ENCODE assay signal across 10 mouse cellular contexts in genomic region chr14:32482061-32482460, GRCm38 (mm10). TPM values are rescaled to one million over a fixed set of nuclear protein-coding genes. Genes with fewer than 3 reads are reported as not detected.
A peak's percentile ranks its signal among the peaks of the same experiment; 100 is the strongest.
DNase-seq lines count a peak whose midpoint lies in the region; ATAC-seq and TF ChIP-seq lines count a peak whose summit lies in the region.
"Had no signal": no experiment of that assay in that cellular context is flagged by ENCODE, and none has a peak within 500 bp of the region (broad histone marks: within the 10 kb centered on the region; RNA-seq: fewer than 3 reads in every experiment).

No protein-coding gene starts in this region.

- POLR2A ChIA-PET in Patski (lab: Charles Lee) = no interaction called here

- no peaks in the 10 kb centered on the region for H3K4me1 ChIP-seq in heart, postnatal 0 days (ENCODE audit: control insufficient read depth, insufficient read depth)
- no peaks in the 10 kb centered on the region for H3K4me1 ChIP-seq in heart, embryonic 11.5 days (ENCODE audit: control insufficient read depth, insufficient read depth, low read length)
- H3K4me1 ChIP-seq in forebrain, postnatal 0 days (ENCODE audit: insufficient read depth) = no peaks in the 10 kb centered on the region
- no peaks in the 10 kb centered on the region for H3K4me1 ChIP-seq in stomach, postnatal 0 days (replicated peaks; ENCODE audit: control insufficient read depth, insufficient read depth)
- H3K4me1 ChIP-seq: embryonic facial prominence, embryonic 13.5 days had no signal

- H3K27ac ChIP-seq in heart, postnatal 0 days (ENCODE audit: low read depth) = no peak overlapping the region
- H3K27ac ChIP-seq in heart, embryonic 11.5 days (ENCODE audit: low read depth, low read length) = no peak overlapping the region
- no peak overlapping the region for H3K27ac ChIP-seq in forebrain, postnatal 0 days (ENCODE audit: low read depth, low read length)
- no peak overlapping the region for H3K27ac ChIP-seq in stomach, postnatal 0 days (replicated peaks)
- H3K27ac ChIP-seq: embryonic facial prominence, embryonic 13.5 days had no signal

- in situ Hi-C loops in Patski (cut with MboI; ENCODE audit: low pct_unique_long_range_greater_than_20kb) = loop anchor here (25.0 kb wide), 1 partner anchor 370 kb away; no protein-coding TSS in a partner anchor

- H3K4me2 ChIP-seq in heart, postnatal 0 days (ENCODE audit: low read depth, low read length) = no peak overlapping the region
- no peak overlapping the region for H3K4me2 ChIP-seq in heart, embryonic 11.5 days
- H3K4me2 ChIP-seq in forebrain, postnatal 0 days (ENCODE audit: low read depth) = no peak overlapping the region
- H3K4me2 ChIP-seq in stomach, postnatal 0 days (replicated peaks; ENCODE audit: low read depth) = no peak overlapping the region
- H3K4me2 ChIP-seq: embryonic facial prominence, embryonic 13.5 days had no signal

- ATAC-seq in heart, postnatal 0 days (ENCODE audit: insufficient read depth, low read depth) = no peak
- ATAC-seq in heart, embryonic 11.5 days (replicated peaks; ENCODE audit: insufficient number of reproducible peaks, low FRiP score, low TSS enrichment) = no peak
- ATAC-seq in Patski = peak; percentile 31
- ATAC-seq in forebrain, postnatal 0 days = peak; percentile 42
- no peak for ATAC-seq in stomach, postnatal 0 days (ENCODE audit: low FRiP score, low TSS enrichment)

- no peak overlapping the region for H3K9ac ChIP-seq in heart, postnatal 0 days (replicated peaks; ENCODE audit: low read depth, low read length)
- no peak overlapping the region for H3K9ac ChIP-seq in heart, embryonic 11.5 days (ENCODE audit: low read depth, low read length)
- no peak overlapping the region for H3K9ac ChIP-seq in forebrain, postnatal 0 days
- no peak overlapping the region for H3K9ac ChIP-seq in stomach, postnatal 0 days (ENCODE audit: low read length)
- H3K9ac ChIP-seq: embryonic facial prominence, embryonic 13.5 days had no signal

- TF ChIP-seq CTCF in heart, postnatal 0 days (IDR thresholded peaks at IDR 0.05; ENCODE audit: low read depth) = peak; percentile 94
- peak; percentile 90 for TF ChIP-seq CTCF in Patski (IDR thresholded peaks at IDR 0.05)
- peak; percentile 95 for TF ChIP-seq CTCF in forebrain, postnatal 0 days (IDR thresholded peaks at IDR 0.05; ENCODE audit: low read depth)
- TF ChIP-seq CTCF in stomach, postnatal 0 days (IDR thresholded peaks at IDR 0.05; ENCODE audit: low read depth) = peak; percentile 94

- H3K27me3 ChIP-seq in heart, postnatal 0 days (ENCODE audit: control insufficient read depth, insufficient read depth, low read length) = 0 out of 2 replicates have a peak, but pooled peaks cover 6% of the 10 kb centered on the region
- no peaks in the 10 kb centered on the region; the same call in 1 of the 2 replicates for H3K27me3 ChIP-seq in heart, embryonic 11.5 days (ENCODE audit: control insufficient read depth, insufficient read depth, low read length)
- H3K27me3 ChIP-seq in Patski = peaks cover 5% of the 10 kb centered on the region
- H3K27me3 ChIP-seq in forebrain, postnatal 0 days (ENCODE audit: insufficient read depth, low read length) = no peaks in the 10 kb centered on the region
- H3K27me3 ChIP-seq in stomach, postnatal 0 days (ENCODE audit: control insufficient read depth, insufficient read depth, low read length) = no peaks in the 10 kb centered on the region
- H3K27me3 ChIP-seq: embryonic facial prominence, embryonic 13.5 days had no signal

- peak; percentile 25 for DNase-seq in heart, postnatal 0 days (ENCODE audit: low spot score)
- DNase-seq in B cell, adult 2 months = peak; percentile 32 to 34
- no peak for DNase-seq in Patski (ENCODE audit: low read depth, low spot score)
- peak; percentile 79 for DNase-seq in forebrain, postnatal 0 days
- DNase-seq in stomach, postnatal 0 days (ENCODE audit: low spot score) = no peak
- DNase-seq in frontal cortex, postnatal 10 days (ENCODE audit: low spot score in 2 of 2) = no peak
- DNase-seq in testis, postnatal 14 days (ENCODE audit: low spot score) = no peak

- no peak for TF ChIP-seq EP300 in heart, postnatal 0 days (IDR thresholded peaks at IDR 0.05; ENCODE audit: low read depth)
- no peak for TF ChIP-seq EP300 in stomach, postnatal 0 days (optimal IDR thresholded peaks at IDR 0.05)

- CTCF ChIA-PET in Patski (lab: Charles Lee) = interaction anchor here (0.7 to 1.5 kb wide), 3 partner anchors 12 to 252 kb away, joined by 3 read pairs; no protein-coding TSS in a partner anchor

- H3K4me3 ChIP-seq in heart, postnatal 0 days (ENCODE audit: low read depth, low read length) = no peak overlapping the region
- no peak overlapping the region for H3K4me3 ChIP-seq in heart, embryonic 11.5 days (ENCODE audit: low read depth, low read length)
- H3K4me3 ChIP-seq in forebrain, postnatal 0 days (ENCODE audit: low read depth, low read length) = no peak overlapping the region
- H3K4me3 ChIP-seq in stomach, postnatal 0 days (ENCODE audit: low read depth, low read length) = no peak overlapping the region
- H3K4me3 ChIP-seq: embryonic facial prominence, embryonic 13.5 days had no signal

- H3K9me3 ChIP-seq in heart, postnatal 0 days (replicated peaks; ENCODE audit: control insufficient read depth, low read length) = no peaks in the 10 kb centered on the region
- H3K9me3 ChIP-seq in heart, embryonic 11.5 days (replicated peaks; ENCODE audit: control insufficient read depth, low read length) = no peaks in the 10 kb centered on the region
- no peaks in the 10 kb centered on the region for H3K9me3 ChIP-seq in forebrain, postnatal 0 days (ENCODE audit: low read length)
- no peaks in the 10 kb centered on the region for H3K9me3 ChIP-seq in stomach, postnatal 0 days (ENCODE audit: control insufficient read depth, low read length)
- H3K9me3 ChIP-seq: embryonic facial prominence, embryonic 13.5 days had no signal

- no peaks in the 10 kb centered on the region for H3K36me3 ChIP-seq in heart, postnatal 0 days (replicated peaks; ENCODE audit: control insufficient read depth, insufficient read depth, low read length)
- no peaks in the 10 kb centered on the region for H3K36me3 ChIP-seq in heart, embryonic 11.5 days (ENCODE audit: control insufficient read depth, insufficient read depth, low read length)
- H3K36me3 ChIP-seq in forebrain, postnatal 0 days (ENCODE audit: insufficient read depth) = no peaks in the 10 kb centered on the region
- no peaks in the 10 kb centered on the region for H3K36me3 ChIP-seq in stomach, postnatal 0 days (ENCODE audit: control insufficient read depth, insufficient read depth, low read length)
- H3K36me3 ChIP-seq: embryonic facial prominence, embryonic 13.5 days had no signal

- WGBS in heart, postnatal 0 days = 9% methylated on average over 3 of the region's 3 CpGs
- 13% methylated on average over 3 of the region's 3 CpGs for WGBS in heart, embryonic 11.5 days (ENCODE audit: insufficient replicate concordance)
- WGBS in forebrain, postnatal 0 days = 4% methylated on average over 3 of the region's 3 CpGs
- WGBS in stomach, postnatal 0 days = 2% methylated on average over 3 of the region's 3 CpGs

RNA-seq across cellular contexts. Expression of gene Chat, which starts 16.3 kb away (rescaled TPM):
- not detected in 2 replicates for total RNA-seq in heart, postnatal 0 days (2014; rRNA removed; ENCODE audit: low replicate concordance)
- polyA plus RNA-seq in heart, postnatal 0 days (2015; fragmentation: Nextera tagmentation; extraction: Ambion mirVana) = 0.10 TPM in 1 of 2 replicates, not detected in the other
- not detected in 2 replicates for polyA plus RNA-seq in heart, embryonic 11.5 days (2014; fragmentation: Nextera tagmentation; extraction: Ambion mirVana)
- not detected for polyA plus RNA-seq in Patski (2021)
- total RNA-seq in forebrain, postnatal 0 days (2014; rRNA removed) = 0.69 and 0.90 TPM in 2 replicates
- polyA plus RNA-seq in forebrain, postnatal 0 days (2015; fragmentation: Nextera tagmentation; extraction: Ambion mirVana) = 0.15 and 0.47 TPM in 2 replicates
- 0.17 and 0.30 TPM in 2 replicates for polyA plus RNA-seq in stomach, postnatal 0 days (2015; fragmentation: Nextera tagmentation; extraction: Ambion mirVana)
- polyA plus RNA-seq: liver, embryonic 16.5 days had no signal

RNA-seq across cellular contexts. Expression of gene Slc18a3, which starts 17.4 kb away (rescaled TPM):
- total RNA-seq in heart, postnatal 0 days (2014; rRNA removed; ENCODE audit: low replicate concordance) = 0.08 and 0.15 TPM in 2 replicates
- polyA plus RNA-seq in heart, postnatal 0 days (2015; fragmentation: Nextera tagmentation; extraction: Ambion mirVana) = 0.21 TPM in 1 of 2 replicates, not detected in the other
- not detected in 2 replicates for polyA plus RNA-seq in heart, embryonic 11.5 days (2014; fragmentation: Nextera tagmentation; extraction: Ambion mirVana)
- polyA plus RNA-seq in Patski (2021) = not detected
- total RNA-seq in forebrain, postnatal 0 days (2014; rRNA removed) = 2.2 and 2.4 TPM in 2 replicates
- 3.0 and 4.4 TPM in 2 replicates for polyA plus RNA-seq in forebrain, postnatal 0 days (2015; fragmentation: Nextera tagmentation; extraction: Ambion mirVana)
- 3.8 and 3.9 TPM in 2 replicates for polyA plus RNA-seq in stomach, postnatal 0 days (2015; fragmentation: Nextera tagmentation; extraction: Ambion mirVana)

RNA-seq across cellular contexts. Expression of gene Ercc6, which starts 31.3 kb away (rescaled TPM):
- 2.7 and 5.5 TPM in 2 replicates for total RNA-seq in heart, postnatal 0 days (2014; rRNA removed; ENCODE audit: low replicate concordance)
- polyA plus RNA-seq in heart, postnatal 0 days (2015; fragmentation: Nextera tagmentation; extraction: Ambion mirVana) = 5.2 and 6.2 TPM in 2 replicates
- polyA plus RNA-seq in heart, embryonic 11.5 days (2014; fragmentation: Nextera tagmentation; extraction: Ambion mirVana) = 14.7 and 17.3 TPM in 2 replicates
- 16.1 TPM for polyA plus RNA-seq in Patski (2021)
- total RNA-seq in forebrain, postnatal 0 days (2014; rRNA removed) = 15.2 and 18.0 TPM in 2 replicates
- polyA plus RNA-seq in forebrain, postnatal 0 days (2015; fragmentation: Nextera tagmentation; extraction: Ambion mirVana) = 12.6 and 19.5 TPM in 2 replicates
- polyA plus RNA-seq in stomach, postnatal 0 days (2015; fragmentation: Nextera tagmentation; extraction: Ambion mirVana) = 8.4 and 9.0 TPM in 2 replicates

Comparison
In these comparisons a context has a peak if more than half of its experiments do, and no peak if none do; other contexts are left out.
1. ATAC-seq: peak in Patski (single experiment) and forebrain, postnatal 0 days (single experiment); none in heart, postnatal 0 days (single experiment), heart, embryonic 11.5 days (single experiment) and stomach, postnatal 0 days (single experiment).
2. DNase-seq: peak in heart, postnatal 0 days (single experiment), B cell, adult 2 months (2 of 2) and forebrain, postnatal 0 days (single experiment); none in Patski (single experiment), stomach, postnatal 0 days (single experiment), frontal cortex, postnatal 10 days (0 of 2) and testis, postnatal 14 days (single experiment).
3. Peak in every context shown above with its lines, with median percentiles within 50 percentile points of each other: CTCF ChIP-seq.